Mouse (Mus musculus): ENCODE results near the gene Sgtb.

Sgtb gene

DNA sequence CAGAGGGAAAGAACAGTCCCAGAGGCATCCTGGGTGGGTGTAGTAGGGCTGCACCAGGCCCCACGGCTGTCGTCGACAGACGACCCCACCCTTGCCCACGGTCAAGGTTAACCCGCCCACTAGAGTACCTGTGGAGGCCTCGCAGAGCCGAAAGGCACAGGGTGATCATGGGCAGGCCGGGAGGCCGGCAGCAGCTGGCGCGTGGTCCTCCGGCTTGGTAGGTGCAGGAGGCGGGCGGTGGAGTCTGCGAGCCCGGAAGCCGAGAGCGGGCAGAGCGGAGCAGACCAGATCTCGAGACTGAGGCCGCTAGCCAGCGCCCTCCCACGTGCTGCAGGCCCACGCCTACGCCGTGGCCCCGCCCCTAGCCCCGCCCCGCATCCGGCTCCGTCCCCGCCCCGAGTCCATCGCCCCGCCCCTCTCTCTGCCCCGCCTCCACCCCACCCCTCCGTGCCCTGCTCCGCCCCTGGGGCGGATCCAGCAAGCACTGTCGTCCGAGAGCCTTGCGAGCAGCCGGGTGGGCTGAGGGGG is at the start of gene Sgtb, which contains the start of gene Nln:
TSS of gene Sgtb (plus strand) at position 454 of the 528 bp plus-strand sequence.
TSS of gene Nln (minus strand) at position 327 of the 528 bp plus-strand sequence.
- DNase-seq (ENCODE audit: extremely low read depth, insufficient read length, low spot score), result peak; percentile 90

DNA sequence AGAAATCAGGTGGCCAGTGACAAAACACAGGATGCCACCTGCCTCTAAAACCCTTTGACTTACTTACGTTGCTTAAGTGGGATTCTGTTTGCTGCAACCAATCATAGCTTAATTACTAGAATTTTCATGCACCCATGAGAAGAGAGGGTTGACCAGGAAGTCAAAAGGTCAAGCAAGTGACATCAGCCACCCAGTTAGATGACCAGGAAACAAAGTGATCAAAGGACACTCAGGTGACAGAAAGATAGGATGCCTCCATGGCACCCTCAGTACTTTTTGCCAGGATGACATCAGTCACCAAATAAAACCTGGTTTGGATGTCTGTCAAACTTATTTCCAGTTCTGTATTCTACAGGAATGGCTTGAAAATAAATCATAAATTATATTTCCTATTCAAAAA is 49.3 kb upstream of the Sgtb start:
- DNase-seq (ENCODE audit: extremely low read depth, insufficient read length, low spot score), result no peak

DNA sequence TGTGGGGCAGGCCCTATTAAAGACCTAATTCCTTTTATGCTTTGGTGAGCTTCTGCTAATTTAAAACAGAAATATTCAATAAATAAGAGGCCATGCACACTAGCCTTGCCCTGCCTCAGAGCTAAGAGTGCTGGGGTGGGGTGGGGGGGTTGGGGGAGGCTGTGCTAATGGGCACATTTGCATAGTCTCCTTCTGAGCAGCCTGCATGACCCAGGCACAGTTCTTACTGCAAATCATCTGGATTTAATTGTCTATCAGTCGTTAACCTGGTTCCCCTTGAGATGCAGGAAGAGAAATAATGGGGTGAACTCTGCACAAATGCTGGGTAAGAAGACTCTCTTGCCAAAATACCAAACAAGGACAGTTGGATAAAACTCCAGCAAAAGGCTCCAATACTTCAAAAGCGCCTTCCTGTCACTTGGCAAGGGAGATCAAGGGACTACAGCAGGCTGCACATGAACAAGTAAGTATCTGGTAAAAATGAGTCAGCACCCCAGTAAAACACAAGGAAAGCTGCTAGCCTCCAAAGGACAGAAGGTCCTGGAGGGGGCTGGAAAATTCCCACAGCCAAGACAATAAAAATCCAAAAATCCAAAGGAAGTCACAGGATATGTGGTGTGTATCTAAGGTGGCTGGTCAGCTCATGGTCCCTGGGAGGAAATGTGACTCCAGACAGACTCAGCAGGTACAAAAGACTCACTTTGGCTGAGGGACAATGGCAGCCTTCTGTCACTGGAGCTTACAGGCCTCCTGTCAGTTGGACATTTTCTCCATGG is 47.4 kb upstream of the Sgtb start:
- DNase-seq (ENCODE audit: extremely low read depth, insufficient read length, low spot score), result peak; percentile 28

DNA sequence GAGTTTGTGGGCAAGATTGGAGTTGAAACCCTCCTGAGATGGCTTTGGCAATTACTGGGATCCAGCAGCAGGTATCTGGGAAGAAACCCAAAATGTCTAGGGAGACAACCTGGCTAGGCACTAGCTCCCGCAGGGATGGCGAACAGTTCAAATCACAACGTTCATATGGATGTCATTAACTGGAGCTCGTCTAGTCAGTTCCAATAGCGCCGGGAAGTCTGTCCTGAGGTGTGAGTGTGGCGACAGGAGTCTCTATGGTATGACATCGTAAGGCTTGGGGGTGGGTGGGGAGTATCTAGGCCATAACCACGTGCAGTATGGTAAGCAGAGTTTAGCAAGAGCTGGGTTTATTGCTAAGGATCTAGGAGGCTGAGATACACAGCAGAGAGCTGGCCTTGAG is 46.5 kb upstream of the Sgtb start:
- DNase-seq (ENCODE audit: extremely low read depth, insufficient read length, low spot score), result no peak

DNA sequence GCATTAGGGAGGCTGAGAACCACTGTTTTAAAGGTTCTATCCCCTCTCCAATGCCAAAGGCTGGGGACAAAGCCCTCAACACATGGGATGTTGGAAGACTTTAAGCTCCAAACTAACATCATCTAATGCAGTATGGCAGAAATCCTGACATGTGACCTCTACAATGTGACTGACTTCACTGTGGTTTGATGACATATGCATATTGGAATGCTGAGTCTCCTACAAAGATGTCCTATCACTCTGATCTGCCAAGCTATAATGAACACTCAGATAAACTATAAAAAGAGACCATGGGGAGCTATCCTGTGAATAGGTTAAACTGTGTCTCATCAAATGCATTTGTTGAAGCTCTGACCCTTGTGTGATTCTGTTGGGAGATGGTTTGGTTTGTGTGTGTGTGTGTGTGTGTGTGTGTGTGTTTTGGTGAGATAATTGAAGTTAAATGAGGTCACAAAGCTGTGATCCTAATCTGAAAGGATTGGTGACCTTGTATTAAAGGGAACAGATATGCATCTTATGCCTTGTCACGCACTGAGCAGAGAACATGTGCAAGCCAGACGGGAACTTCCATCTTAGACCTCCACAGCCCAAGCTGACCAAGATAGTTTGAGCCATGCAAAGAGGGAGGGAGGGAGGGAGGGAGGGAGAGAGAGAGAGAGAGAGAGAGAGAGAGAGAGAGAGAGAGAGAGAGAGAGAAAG is 43.7 kb upstream of the Sgtb start:
- peak; percentile 59 for DNase-seq (ENCODE audit: extremely low read depth, insufficient read length, low spot score)

DNA sequence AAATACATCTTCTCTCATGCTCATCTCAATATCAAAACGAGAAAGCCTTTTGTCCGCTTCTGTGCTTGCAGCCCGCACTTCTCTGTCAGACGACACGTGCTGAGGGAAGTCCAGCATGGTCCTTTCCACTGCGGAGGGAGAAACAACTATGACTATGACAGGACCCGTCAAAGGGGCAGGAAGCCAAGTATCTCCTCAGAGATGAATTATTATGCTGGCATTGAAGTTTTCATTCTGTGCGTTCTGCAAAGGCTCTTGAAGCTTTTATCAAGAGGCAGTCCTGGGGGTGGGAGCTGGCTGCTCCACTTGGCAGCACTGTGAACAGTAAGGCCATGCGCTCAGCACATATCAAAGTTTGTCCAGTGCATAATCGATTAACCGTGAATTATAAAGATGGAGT is 40.3 kb upstream of the Sgtb start:
- no peak for DNase-seq (ENCODE audit: extremely low read depth, insufficient read length, low spot score)

DNA sequence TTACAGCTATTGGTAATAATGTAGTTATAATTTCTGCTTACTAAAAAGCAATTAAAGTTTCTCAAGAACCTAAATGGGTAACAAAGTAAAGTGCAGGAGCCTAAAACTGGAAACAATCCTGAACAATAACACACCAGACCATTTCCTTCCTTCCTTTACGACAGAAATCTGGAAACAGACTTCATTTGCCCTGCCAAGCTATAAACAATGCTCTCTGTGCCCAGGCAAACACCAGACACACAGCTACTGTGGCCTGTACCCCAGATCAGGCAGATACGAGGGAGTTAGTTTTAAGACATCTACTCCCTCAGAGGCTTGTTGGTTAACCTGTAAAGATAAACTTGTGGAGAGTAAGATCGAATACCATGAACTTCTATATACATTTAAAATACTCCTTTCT is 38.8 kb upstream of the Sgtb start:
- DNase-seq (ENCODE audit: extremely low read depth, insufficient read length, low spot score), result no peak

DNA sequence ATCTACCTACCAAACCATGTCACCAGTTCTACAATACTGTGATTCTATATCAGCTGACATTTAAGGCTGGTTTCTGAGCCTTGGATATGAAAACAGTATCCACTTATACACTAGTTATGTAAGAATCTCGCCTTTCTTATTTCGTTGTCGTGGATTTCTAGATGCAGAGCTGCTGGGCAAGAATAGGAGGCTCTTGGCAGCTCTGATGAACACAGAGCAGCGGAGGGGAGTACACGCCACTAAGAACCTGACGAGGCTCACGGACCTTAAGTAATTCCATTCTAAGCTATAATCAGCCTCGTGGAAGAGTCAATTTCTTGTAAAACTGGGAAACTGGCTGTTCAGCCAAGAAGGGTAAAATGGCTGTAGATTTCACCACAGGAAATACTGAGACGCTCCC is 37.2 kb upstream of the Sgtb start:
- DNase-seq (ENCODE audit: extremely low read depth, insufficient read length, low spot score), result no peak

DNA sequence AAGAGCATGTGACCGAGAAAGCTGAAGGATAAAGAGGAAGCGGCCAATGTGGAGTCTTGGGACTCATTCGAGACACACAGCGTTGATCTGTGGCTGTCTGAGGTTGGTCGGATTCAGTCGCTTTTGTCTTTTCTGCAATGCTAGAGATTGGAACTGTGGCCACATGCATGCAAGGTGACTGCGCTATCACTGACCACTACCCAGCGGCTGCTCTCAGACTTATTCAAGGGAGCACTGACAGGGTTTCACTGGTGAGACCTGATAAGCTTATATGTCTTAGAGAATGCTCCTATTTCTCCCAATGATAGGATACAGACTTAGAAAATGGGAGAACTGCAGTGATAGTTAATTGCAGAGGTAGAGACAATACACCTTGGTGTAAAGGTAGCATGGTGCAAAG is 35.3 kb upstream of the Sgtb start:
- DNase-seq (ENCODE audit: extremely low read depth, insufficient read length, low spot score), result no peak

DNA sequence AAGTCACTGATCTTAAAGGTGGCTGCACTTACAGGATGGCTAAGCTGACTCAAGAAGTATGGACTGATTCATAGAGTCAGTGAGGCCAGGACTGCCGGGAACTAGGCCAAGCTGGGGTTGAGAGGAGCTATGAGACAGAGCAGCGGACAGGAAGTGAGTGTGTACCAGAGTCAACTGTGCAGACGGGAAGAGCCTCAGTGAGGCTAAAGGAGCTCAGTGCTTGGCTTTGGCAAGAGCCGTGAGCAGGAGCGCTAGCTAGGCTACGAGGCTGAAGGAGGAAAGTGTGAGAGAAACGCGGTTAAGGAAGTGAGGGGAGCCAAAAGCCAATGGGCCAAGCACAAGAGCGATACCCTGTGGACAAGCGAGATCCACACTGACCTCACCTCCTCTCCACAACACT is 34.8 kb upstream of the Sgtb start:
- peak; percentile 80 for DNase-seq (ENCODE audit: extremely low read depth, insufficient read length, low spot score)

DNA sequence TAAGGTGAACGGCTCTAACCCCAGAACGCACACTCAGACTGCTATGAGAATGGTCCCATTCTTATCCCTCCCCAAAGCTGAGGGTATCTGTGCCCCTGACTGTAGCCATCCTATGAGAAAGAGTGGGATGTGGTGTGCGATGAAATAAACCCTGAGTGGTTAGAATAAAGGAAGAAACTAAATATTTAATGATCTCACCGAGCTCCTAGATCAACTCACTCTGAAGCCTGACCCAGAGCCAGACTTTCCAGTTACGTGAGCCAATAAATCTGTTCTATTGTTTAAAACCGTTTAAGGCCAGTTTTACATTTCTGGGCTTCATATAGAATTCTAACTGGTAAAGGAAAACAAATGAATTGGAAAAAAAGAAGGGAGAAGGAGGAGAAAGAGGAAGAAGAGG is 32.5 kb upstream of the Sgtb start:
- DNase-seq (ENCODE audit: extremely low read depth, insufficient read length, low spot score), result no peak

DNA sequence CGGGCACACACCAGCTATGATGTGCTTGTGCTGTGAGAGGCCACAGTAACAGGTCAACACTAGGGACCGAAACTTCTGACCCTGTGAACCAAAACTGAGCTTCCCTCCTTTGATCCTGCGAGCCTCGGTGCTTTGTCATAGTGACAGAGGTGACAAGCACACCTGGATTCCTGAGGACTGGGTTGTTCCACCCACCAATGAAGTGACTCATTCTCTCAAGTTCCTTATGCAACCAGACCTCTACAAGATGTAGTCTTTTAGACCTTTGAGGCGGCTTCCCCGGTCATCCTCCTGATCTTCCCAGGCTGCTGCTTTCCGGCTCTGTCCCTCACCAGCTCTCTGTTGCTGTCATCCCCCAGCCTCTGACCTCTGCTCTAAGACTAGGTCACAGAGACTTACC is 27.0 kb upstream of the Sgtb start:
- no peak for DNase-seq (ENCODE audit: extremely low read depth, insufficient read length, low spot score)

DNA sequence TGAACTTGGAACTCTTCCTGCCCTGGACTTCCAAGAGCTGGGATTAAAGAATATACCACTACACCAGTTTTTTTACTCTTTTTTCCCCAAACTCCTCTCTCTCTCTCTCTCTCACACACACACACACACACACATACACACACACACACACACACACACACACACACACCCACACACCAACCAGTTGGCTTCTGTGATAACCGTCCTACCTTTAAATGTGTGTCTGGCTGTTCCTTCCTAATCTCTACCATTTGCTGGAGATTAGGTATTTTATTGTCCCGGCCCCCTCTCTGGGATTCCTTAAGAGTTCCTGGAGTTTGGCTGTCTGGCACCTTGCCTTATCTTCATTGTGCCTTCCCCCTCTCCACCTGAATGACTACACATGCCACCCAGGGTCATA is 24.9 kb upstream of the Sgtb start:
- DNase-seq (ENCODE audit: extremely low read depth, insufficient read length, low spot score), result no peak

DNA sequence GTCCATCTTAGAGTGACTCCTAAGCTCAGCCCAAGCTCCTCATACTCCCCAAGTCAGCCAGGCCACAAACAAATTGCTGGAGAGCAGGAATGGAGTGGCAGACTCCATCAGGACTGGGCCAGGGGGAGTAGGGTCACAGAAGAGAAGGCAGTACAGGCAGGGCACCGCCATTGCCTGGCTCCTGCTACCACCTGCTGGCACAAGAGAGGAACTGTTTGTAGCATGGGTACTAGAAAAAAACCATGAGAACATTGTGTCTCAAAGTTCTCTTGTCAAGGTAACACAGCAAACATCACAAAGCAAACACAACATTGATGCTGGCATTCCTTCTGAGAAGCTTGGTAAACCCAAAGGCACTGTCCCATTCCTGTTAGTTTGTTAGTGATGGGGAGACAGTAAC is 20.2 kb upstream of the Sgtb start:
- peak; percentile 16 for DNase-seq (ENCODE audit: extremely low read depth, insufficient read length, low spot score)

DNA sequence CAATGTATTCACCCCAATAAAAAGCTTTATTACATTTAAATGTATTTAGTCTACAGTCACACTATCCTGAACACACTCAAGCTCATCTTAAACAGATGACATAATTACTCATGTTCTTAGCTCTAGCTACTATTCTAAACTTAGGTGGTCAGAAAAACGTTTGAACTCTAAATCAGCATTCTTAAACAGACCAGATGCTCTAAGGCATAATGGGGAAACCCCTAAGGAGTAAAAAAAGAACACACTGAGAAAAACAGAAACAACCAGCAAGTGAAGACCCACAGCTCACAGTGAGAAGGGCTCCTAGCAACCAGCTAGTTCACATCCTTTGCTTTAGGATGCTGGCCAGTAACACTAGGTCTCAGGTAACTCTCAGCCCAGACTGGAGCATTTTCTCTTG is 17.8 kb upstream of the Sgtb start:
- DNase-seq (ENCODE audit: extremely low read depth, insufficient read length, low spot score), result no peak

DNA sequence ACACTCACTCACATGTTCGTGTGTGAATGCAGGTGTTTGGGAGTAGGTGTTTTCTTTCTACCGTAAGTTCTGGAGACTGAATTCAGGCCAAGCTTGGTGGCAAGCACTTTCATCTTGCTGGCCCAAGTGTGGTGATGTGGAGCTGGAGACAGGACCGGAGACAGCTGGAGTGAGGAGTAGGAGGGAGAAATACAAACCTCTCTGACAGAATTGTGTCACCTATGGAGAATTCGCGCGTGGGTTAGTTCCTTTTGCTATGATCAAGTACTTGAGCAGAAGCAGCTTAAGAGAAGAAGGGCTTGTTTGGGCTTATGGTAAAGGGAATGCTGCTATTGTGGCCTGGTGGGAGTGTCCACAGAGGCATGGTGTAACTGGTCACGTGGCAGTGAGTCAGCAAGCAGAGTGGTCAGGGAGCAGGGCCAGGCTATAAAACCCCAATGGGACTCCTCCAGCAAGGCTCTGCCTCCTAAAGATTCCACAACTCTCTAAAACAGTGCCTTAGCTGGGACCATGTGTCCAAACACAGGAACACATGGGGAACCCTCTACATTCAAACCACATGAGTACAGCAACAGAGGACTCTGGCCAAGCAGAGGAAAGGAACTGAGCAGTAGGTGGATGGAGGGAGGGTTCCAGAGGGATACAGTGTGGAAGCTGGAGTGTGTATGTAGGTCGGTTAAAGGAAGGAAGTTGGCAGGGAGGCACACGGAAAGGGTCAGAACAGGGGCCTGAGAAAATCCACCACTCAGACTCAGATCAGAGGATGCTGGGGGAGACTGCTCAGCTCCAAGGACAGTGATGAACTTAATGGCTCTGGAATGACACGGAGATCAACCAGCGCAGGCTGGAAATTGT is 14.8 kb upstream of the Sgtb start:
- peak; percentile 68 for DNase-seq (ENCODE audit: extremely low read depth, insufficient read length, low spot score)

DNA sequence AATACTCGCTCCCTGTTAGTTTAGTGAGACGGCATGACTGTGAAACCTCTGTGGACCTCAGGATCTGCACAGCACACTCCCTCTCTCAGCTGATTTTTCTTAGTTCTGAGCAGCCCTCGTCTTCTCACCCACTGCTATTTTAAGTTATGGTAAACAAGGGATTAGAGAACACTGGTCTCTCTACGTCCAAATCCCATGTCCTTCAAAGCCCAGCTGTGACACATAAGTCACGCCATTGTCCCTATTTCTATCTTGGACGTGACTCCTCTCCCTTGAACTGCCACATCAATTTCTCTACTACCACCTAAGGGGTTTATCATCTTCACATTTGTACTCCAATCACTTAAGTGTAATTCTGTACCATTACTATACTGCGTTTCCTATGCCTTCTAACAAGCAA is 13.6 kb upstream of the Sgtb start:
- no peak for DNase-seq (ENCODE audit: extremely low read depth, insufficient read length, low spot score)

DNA sequence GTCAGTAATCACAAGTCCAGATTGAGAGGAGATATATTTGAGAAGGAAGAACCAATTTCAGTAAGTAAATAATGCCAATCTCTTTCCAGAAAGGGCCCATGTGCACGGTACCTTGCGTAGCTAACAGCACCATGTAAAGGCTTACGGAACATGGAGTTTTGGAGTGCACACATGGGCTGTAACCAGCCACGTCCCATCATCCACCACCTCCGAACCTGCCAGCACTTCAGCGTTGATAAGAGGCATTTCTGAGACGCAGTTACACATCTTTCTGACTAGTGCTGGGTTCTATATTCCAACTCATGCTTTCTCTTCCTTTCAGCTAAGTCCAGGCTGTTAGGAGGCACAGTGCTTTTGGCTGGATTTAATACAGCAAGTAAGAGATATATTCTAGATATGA is 12.4 kb upstream of the Sgtb start:
- DNase-seq (ENCODE audit: extremely low read depth, insufficient read length, low spot score), result no peak

DNA sequence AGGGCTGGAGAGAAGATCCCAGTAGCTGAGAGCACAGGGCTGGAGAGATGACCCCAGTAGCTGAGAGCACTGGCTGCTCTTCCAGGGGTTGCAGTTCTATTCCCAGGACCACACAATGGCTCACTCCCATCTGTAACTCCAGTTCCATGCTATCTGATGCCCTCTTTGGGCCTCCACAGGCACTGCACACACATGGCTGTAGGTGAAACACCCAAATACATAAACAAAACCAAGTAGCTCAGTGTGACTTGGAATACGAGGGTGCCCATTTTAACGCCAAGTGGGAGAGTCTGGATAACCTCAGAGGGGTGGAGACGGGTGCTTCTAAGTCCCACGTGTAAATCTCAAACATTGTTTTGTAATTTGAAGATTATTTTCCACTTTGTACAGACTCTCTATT is 9.1 kb upstream of the Sgtb start:
- no peak for DNase-seq (ENCODE audit: extremely low read depth, insufficient read length, low spot score)

DNA sequence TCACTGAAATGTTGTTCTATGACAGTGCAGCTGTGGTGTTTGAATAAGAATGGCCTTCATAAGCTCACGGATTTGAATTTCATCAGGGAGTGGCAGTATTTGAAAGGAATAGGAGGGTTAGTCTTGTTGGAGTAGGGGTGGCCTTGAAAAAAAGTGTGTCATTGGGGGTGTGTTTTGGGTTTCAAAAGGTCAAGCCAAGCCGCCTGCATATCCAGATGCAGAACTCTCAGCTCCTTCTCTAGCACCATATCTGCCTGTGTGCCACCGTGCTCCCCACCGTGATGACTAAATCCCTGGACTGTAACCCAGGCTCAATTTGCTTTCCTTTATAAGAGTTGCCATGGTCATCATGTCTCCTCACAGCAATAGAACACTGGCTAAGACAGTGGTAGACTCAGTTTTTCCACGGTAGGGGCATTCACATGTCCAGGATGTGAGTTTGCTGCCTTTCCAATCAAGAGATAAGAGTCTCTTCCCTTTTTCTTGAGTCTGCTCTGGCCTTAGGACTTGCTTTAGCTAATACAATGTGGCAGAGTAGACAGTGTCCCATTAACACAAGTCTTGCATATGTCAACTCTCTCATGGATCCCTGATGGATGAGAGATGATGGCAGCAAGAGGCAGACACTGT is 7.8 kb upstream of the Sgtb start:
- no peak for DNase-seq (ENCODE audit: extremely low read depth, insufficient read length, low spot score)
